Mouse (Mus musculus) CH12.LX (cell line): Measurements from ENCODE around the gene Sst.

Experiments used
- CHD1 ChIP-seq: IDR thresholded peaks from 2 replicates; pipeline ENCODE4 v1.6.1; 2012; ENCODE audit warnings: low read depth, low read length, improper control_type of control experiment, inconsistent platforms
- CTCF ChIP-seq, 2 experiments: IDR thresholded peaks in 1 of 2; conservative IDR thresholded peaks in 1 of 2; 2 replicates each; pipeline ENCODE4 v1.5.1; 2011 to 2012; ENCODE audit warnings: low read depth in 2 of 2, low read length in 2 of 2, improper control_type of control experiment in 1 of 2, inconsistent platforms in 1 of 2, mild to moderate bottlenecking in 1 of 2, moderate library complexity in 1 of 2
- MAX ChIP-seq: IDR thresholded peaks from 2 replicates; pipeline ENCODE4 v1.6.1; 2011; ENCODE audit warnings: low read length, improper control_type of control experiment
- NRF1 ChIP-seq: IDR thresholded peaks from 2 replicates; pipeline ENCODE4 v1.6.1; 2014; ENCODE audit warnings: low read depth, mild to moderate bottlenecking, inconsistent platforms, low read length, improper control_type of control experiment, moderate library complexity
- POLR2A ChIP-seq: IDR thresholded peaks from 2 replicates; pipeline ENCODE4 v1.6.1; 2011; ENCODE audit warnings: low read depth, mild to moderate bottlenecking, improper control_type of control experiment, low read length
- RCOR1 ChIP-seq: conservative IDR thresholded peaks from 2 replicates; pipeline ENCODE4 v1.6.1; 2012; ENCODE audit warnings: low read depth, mild to moderate bottlenecking, inconsistent platforms, low read length, improper control_type of control experiment
- SIN3A ChIP-seq: IDR thresholded peaks from 2 replicates; pipeline ENCODE4 v1.6.1; 2012; ENCODE audit warnings: low read length, improper control_type of control experiment, inconsistent platforms
- TBP ChIP-seq: conservative IDR thresholded peaks from 2 replicates; pipeline ENCODE4 v1.6.1; 2011; ENCODE audit warnings: low read depth, low read length, improper control_type of control experiment
- USF2 ChIP-seq: conservative IDR thresholded peaks from 2 replicates; pipeline ENCODE4 v1.6.1; 2011; ENCODE audit warnings: low read depth, low read length, improper control_type of control experiment
- ZC3H11A ChIP-seq: IDR thresholded peaks from 2 replicates; pipeline ENCODE4 v1.6.1; 2012; ENCODE audit warnings: low read depth, mild to moderate bottlenecking, inconsistent platforms, low read length, improper control_type of control experiment
- ZKSCAN1 ChIP-seq: IDR thresholded peaks from 2 replicates; pipeline ENCODE4 v1.6.1; 2012; ENCODE audit warnings: low read depth, inconsistent platforms, low read length, improper control_type of control experiment, borderline replicate concordance

DNA sequence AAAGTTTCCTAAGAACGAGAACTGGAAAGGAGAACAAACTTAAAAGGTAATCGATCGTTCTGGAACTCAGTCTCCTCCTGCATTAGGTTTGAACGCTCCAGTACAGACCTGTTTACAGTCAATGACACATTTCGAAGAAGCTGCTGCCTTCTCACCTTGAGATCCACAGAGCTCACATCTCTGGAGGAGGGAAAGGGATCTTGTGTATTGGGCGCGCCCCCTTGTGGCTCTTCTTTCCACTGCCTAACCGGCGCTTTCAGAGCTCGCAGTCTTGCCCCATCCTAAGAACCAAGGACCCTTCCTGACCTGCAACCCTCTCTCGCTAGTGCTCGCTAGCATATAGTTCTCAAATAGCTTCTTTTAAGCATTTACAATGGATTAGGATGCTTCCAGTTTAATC is 8.1 kb upstream of the Sst start:
- no peak for TF ChIP-seq ZC3H11A
- peak; percentile 79 to 91 for TF ChIP-seq CTCF (conservative IDR thresholded peaks at IDR 0.05 in 1 of 2, IDR thresholded peaks at IDR 0.05 in 1 of 2; ENCODE audit: low read depth in 2 of 2, low read length in 2 of 2)
- TF ChIP-seq POLR2A: no peak
- TF ChIP-seq CHD1: no peak
- TF ChIP-seq SIN3A: no peak
- TF ChIP-seq MAX: no peak; the same call in 1 of the 2 replicates
- TF ChIP-seq USF2: no peak
- no peak for TF ChIP-seq TBP
- no peak for TF ChIP-seq ZKSCAN1
- no peak for TF ChIP-seq NRF1
- TF ChIP-seq RCOR1: no peak
